Mouse (Mus musculus): ENCODE data around the gene Braf. TPM values are rescaled to one million over a fixed set of nuclear protein-coding genes. Genes with fewer than 3 reads are reported as not detected.

Gene Braf
- polyA plus RNA-seq, 1 experiment from 2014 or later = 32.8 TPM

GRCm38 (mm10) chr6:39680524-39680923 lies 44.7 kb downstream of the Braf start:
- no peak overlapping the region for H3K27ac ChIP-seq (ENCODE audit: low read depth, low read length)
- 20% methylated on average over 4 of the region's 4 CpGs for whole genome bisulfite sequencing
- no peak overlapping the region for H3K9ac ChIP-seq (replicated peaks; ENCODE audit: low read depth, low read length)
- no peaks in the 10 kb centered on the region; the same call in 1 of the 2 replicates for H3K36me3 ChIP-seq (ENCODE audit: control insufficient read depth, insufficient read depth, low read length)
- H3K27me3 ChIP-seq (ENCODE audit: control insufficient read depth, insufficient read depth, low read length) = no peaks in the 10 kb centered on the region
- H3K4me3 ChIP-seq (ENCODE audit: low read depth, low read length) = no peak overlapping the region
- no peaks in the 10 kb centered on the region for H3K4me1 ChIP-seq (ENCODE audit: control insufficient read depth, insufficient read depth, low read length)
- ATAC-seq (ENCODE audit: low read depth) = no peak
- no peaks in the 10 kb centered on the region for H3K9me3 ChIP-seq (ENCODE audit: control insufficient read depth, low read length)
- H3K4me2 ChIP-seq (ENCODE audit: low read depth, low read length) = no peak overlapping the region

- WGBS = 97% methylated on average over 1 of the region's 1 CpGs
- Histone ChIP-seq H3K27ac (ENCODE audit: low read depth, low read length) (no peak overlapping the region), H3K4me3 (ENCODE audit: low read depth, low read length) (no peak overlapping the region), H3K9me3 (ENCODE audit: control insufficient read depth, low read length) (no peaks in the 10 kb centered on the region), H3K9ac (replicated peaks; ENCODE audit: low read depth, low read length) (no peak overlapping the region), H3K27me3 (ENCODE audit: control insufficient read depth, insufficient read depth, low read length) (no peaks in the 10 kb centered on the region), H3K36me3 (ENCODE audit: control insufficient read depth, insufficient read depth, low read length) (no peaks in the 10 kb centered on the region; the same call in 1 of the 2 replicates), H3K4me2 (ENCODE audit: low read depth, low read length) (no peak overlapping the region), H3K4me1 (ENCODE audit: control insufficient read depth, insufficient read depth, low read length) (no peaks in the 10 kb centered on the region)
- no peak for ATAC-seq (ENCODE audit: low read depth)
Measured at GRCm38 (mm10) chr6:39678241-39678640, 47.0 kb downstream of the Braf start.

GRCm38 (mm10) chr6:39675081-39675480 lies 50.2 kb downstream of the Braf start:
- Histone ChIP-seq H3K4me1 (ENCODE audit: control insufficient read depth, insufficient read depth, low read length) (no peaks in the 10 kb centered on the region), H3K4me2 (ENCODE audit: low read depth, low read length) (no peak overlapping the region), H3K27ac (ENCODE audit: low read depth, low read length) (no peak overlapping the region), H3K36me3 (ENCODE audit: control insufficient read depth, insufficient read depth, low read length) (no peaks in the 10 kb centered on the region; the same call in 1 of the 2 replicates), H3K9me3 (ENCODE audit: control insufficient read depth, low read length) (no peaks in the 10 kb centered on the region), H3K4me3 (ENCODE audit: low read depth, low read length) (no peak overlapping the region), H3K9ac (replicated peaks; ENCODE audit: low read depth, low read length) (no peak overlapping the region), H3K27me3 (ENCODE audit: control insufficient read depth, insufficient read depth, low read length) (no peaks in the 10 kb centered on the region)
- WGBS = 85% methylated on average over 7 of the region's 7 CpGs
- ATAC-seq (ENCODE audit: low read depth) = no peak

- no peaks in the 10 kb centered on the region for H3K27me3 ChIP-seq (ENCODE audit: control insufficient read depth, insufficient read depth, low read length)
- ATAC-seq (ENCODE audit: low read depth) = no peak
- WGBS = 94% methylated on average over 2 of the region's 2 CpGs
- no peaks in the 10 kb centered on the region for H3K9me3 ChIP-seq (ENCODE audit: control insufficient read depth, low read length)
- no peaks in the 10 kb centered on the region for H3K4me1 ChIP-seq (ENCODE audit: control insufficient read depth, insufficient read depth, low read length)
- H3K36me3 ChIP-seq (ENCODE audit: control insufficient read depth, insufficient read depth, low read length) = peaks cover 35% of the 10 kb centered on the region
- H3K27ac ChIP-seq (ENCODE audit: low read depth, low read length) = no peak overlapping the region
- no peak overlapping the region for H3K4me2 ChIP-seq (ENCODE audit: low read depth, low read length)
- H3K9ac ChIP-seq (replicated peaks; ENCODE audit: low read depth, low read length) = no peak overlapping the region
- H3K4me3 ChIP-seq (ENCODE audit: low read depth, low read length) = no peak overlapping the region
Measured at GRCm38 (mm10) chr6:39611296-39611695, 114.0 kb downstream of the Braf start.

- Histone ChIP-seq H3K9ac (replicated peaks; ENCODE audit: low read depth, low read length) (no peak overlapping the region), H3K27me3 (ENCODE audit: control insufficient read depth, insufficient read depth, low read length) (no peaks in the 10 kb centered on the region), H3K9me3 (ENCODE audit: control insufficient read depth, low read length) (no peaks in the 10 kb centered on the region), H3K4me2 (ENCODE audit: low read depth, low read length) (no peak overlapping the region), H3K27ac (ENCODE audit: low read depth, low read length) (no peak overlapping the region), H3K36me3 (ENCODE audit: control insufficient read depth, insufficient read depth, low read length) (peaks cover 32% of the 10 kb centered on the region), H3K4me3 (ENCODE audit: low read depth, low read length) (no peak overlapping the region), H3K4me1 (ENCODE audit: control insufficient read depth, insufficient read depth, low read length) (no peaks in the 10 kb centered on the region)
- no peak for ATAC-seq (ENCODE audit: low read depth)
- 75% methylated on average over 2 of the region's 2 CpGs for WGBS
Measured at GRCm38 (mm10) chr6:39610207-39610606, 115.1 kb downstream of the Braf start.

- WGBS = 73% methylated on average over 5 of the region's 5 CpGs
- Histone ChIP-seq H3K4me1 (ENCODE audit: control insufficient read depth, insufficient read depth, low read length) (no peaks in the 10 kb centered on the region), H3K27me3 (ENCODE audit: control insufficient read depth, insufficient read depth, low read length) (no peaks in the 10 kb centered on the region), H3K9me3 (ENCODE audit: control insufficient read depth, low read length) (no peaks in the 10 kb centered on the region), H3K36me3 (ENCODE audit: control insufficient read depth, insufficient read depth, low read length) (peaks cover 12% of the 10 kb centered on the region), H3K4me2 (ENCODE audit: low read depth, low read length) (no peak overlapping the region), H3K4me3 (ENCODE audit: low read depth, low read length) (no peak overlapping the region), H3K27ac (ENCODE audit: low read depth, low read length) (no peak overlapping the region), H3K9ac (replicated peaks; ENCODE audit: low read depth, low read length) (no peak overlapping the region)
- ATAC-seq (ENCODE audit: low read depth) = no peak
Measured at GRCm38 (mm10) chr6:39607365-39607764, 117.9 kb downstream of the Braf start.

- ATAC-seq (ENCODE audit: low read depth) = no peak
Measured at GRCm38 (mm10) chr6:39606862-39607261, 118.4 kb downstream of the Braf start.

GRCm38 (mm10) chr6:39606056-39606455 lies 119.2 kb downstream of the Braf start:
- WGBS = 87% methylated on average over 6 of the region's 6 CpGs
- Histone ChIP-seq H3K36me3 (ENCODE audit: control insufficient read depth, insufficient read depth, low read length) (peaks cover 12% of the 10 kb centered on the region), H3K9me3 (ENCODE audit: control insufficient read depth, low read length) (no peaks in the 10 kb centered on the region), H3K4me2 (ENCODE audit: low read depth, low read length) (no peak overlapping the region), H3K4me1 (ENCODE audit: control insufficient read depth, insufficient read depth, low read length) (no peaks in the 10 kb centered on the region), H3K9ac (replicated peaks; ENCODE audit: low read depth, low read length) (no peak overlapping the region), H3K4me3 (ENCODE audit: low read depth, low read length) (no peak overlapping the region), H3K27me3 (ENCODE audit: control insufficient read depth, insufficient read depth, low read length) (no peaks in the 10 kb centered on the region), H3K27ac (ENCODE audit: low read depth, low read length) (no peak overlapping the region)
- ATAC-seq (ENCODE audit: low read depth) = no peak

More at GRCm38 (mm10) chr6:39606862-39607261, 118.4 kb downstream of the Braf start:
- no peak overlapping the region for H3K4me3 ChIP-seq (ENCODE audit: low read depth, low read length)
- H3K36me3 ChIP-seq (ENCODE audit: control insufficient read depth, insufficient read depth, low read length) = peaks cover 12% of the 10 kb centered on the region
- no peaks in the 10 kb centered on the region for H3K4me1 ChIP-seq (ENCODE audit: control insufficient read depth, insufficient read depth, low read length)
- H3K9ac ChIP-seq (replicated peaks; ENCODE audit: low read depth, low read length) = no peak overlapping the region
- H3K27ac ChIP-seq (ENCODE audit: low read depth, low read length) = no peak overlapping the region
- no peak overlapping the region for H3K4me2 ChIP-seq (ENCODE audit: low read depth, low read length)
- 81% methylated on average over 3 of the region's 3 CpGs for WGBS
- no peaks in the 10 kb centered on the region for H3K9me3 ChIP-seq (ENCODE audit: control insufficient read depth, low read length)
- H3K27me3 ChIP-seq (ENCODE audit: control insufficient read depth, insufficient read depth, low read length) = no peaks in the 10 kb centered on the region

GRCm38 (mm10) chr6:39604565-39604964 lies 120.7 kb downstream of the Braf start:
- Histone ChIP-seq H3K27ac (ENCODE audit: low read depth, low read length) (no peak overlapping the region), H3K4me2 (ENCODE audit: low read depth, low read length) (no peak overlapping the region), H3K9ac (replicated peaks; ENCODE audit: low read depth, low read length) (no peak overlapping the region), H3K9me3 (ENCODE audit: control insufficient read depth, low read length) (no peaks in the 10 kb centered on the region), H3K4me1 (ENCODE audit: control insufficient read depth, insufficient read depth, low read length) (no peaks in the 10 kb centered on the region), H3K27me3 (ENCODE audit: control insufficient read depth, insufficient read depth, low read length) (no peaks in the 10 kb centered on the region), H3K36me3 (ENCODE audit: control insufficient read depth, insufficient read depth, low read length) (peaks cover 13% of the 10 kb centered on the region), H3K4me3 (ENCODE audit: low read depth, low read length) (no peak overlapping the region)
- no peak for ATAC-seq (ENCODE audit: low read depth)
- WGBS = 87% methylated on average over 5 of the region's 5 CpGs
